Mouse (Mus musculus) liver (tissue): Measurements from ENCODE around the gene Gpr33.
A peak's percentile ranks its signal among the peaks of the same experiment; 100 is the strongest.

Experiments
- DNase-seq: peaks from one replicate; pipeline ENCODE4 v3.0.0-alpha.2; 2020; ENCODE audit warnings: mixed read lengths

Gpr33 gene

GRCm38 (mm10) chr12:52027963-52028362 is at the start of gene Gpr33:
Gene Gpr33, minus strand, starts transcription at chr12:52028063.
- DNase-seq, result no peak

GRCm38 (mm10) chr12:52049324-52049723 is 21.5 kb upstream of the Gpr33 start:
- peak; percentile 5 for DNase-seq

- no peak for DNase-seq
Measured at GRCm38 (mm10) chr12:52046371-52046770, 18.5 kb upstream of the Gpr33 start.

DNA sequence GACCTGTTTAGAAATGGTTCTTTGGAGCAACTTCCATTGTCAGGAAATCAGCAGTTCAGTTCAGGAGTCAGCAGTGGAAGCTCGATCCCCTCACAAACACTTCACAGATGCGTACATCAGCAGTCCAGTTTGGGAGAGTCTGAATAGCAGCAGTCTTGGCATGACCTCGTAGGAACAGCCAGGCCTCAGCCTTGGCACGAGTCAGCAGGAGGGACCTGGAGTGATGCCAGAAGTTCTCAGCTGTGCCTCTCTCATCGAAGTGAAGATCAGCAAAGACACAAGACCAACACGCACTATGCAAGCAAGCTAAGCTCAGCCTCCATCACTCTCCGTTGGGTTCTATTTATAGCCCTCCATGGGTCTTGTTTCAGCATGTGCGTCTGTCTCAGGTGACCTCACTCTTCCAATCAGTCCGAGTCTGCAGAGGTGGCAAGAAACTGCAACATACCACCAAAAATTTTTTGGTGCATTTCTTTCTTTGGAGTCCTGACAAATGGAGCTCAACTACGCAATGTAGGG is 15.0 kb upstream of the Gpr33 start:
- no peak for DNase-seq

- DNase-seq, result no peak
Measured at GRCm38 (mm10) chr12:52038352-52038751, 10.5 kb upstream of the Gpr33 start.

DNA sequence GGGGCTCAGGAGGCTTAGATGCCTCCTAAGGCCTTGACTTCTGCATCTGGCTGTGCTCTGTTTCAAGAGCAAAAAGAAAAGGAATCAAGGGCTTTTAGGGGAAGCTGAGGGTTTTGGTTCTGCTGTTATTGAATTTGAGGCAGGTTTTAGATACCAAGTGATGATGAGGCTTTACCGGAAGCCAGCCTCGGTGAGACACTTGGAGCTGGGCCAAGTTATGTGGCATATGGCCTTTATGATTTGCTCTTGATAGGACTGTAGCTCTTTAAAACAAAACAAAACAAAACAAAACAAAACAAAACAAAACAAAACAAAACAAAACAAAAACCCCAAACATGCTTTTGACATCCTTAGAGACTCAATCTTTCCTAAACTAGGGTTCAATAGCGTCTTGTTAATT is 7.1 kb upstream of the Gpr33 start:
- DNase-seq, result no peak

DNA sequence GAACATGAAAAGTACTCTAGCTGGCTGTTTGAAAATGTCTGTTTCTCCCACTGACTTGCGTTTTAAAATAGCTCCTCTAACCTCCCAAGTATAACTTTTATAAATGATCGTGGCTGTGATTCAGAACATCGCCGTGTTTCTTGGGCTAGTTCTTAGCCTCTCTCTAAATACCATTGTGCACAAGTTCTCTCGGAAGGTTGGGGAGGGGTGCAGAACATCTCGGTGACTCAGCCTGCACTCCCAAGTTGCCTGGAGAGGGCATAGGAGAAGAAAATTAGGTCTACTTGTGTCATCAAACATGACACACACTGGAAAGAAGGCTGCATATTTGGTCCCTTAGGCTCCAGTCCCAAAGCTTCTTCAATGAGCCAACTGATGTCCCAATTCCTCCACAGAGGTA is 4.4 kb upstream of the Gpr33 start:
- DNase-seq, result no peak

GRCm38 (mm10) chr12:52014494-52015029 is 13.3 kb downstream of the Gpr33 start:
- no peak for DNase-seq

DNA sequence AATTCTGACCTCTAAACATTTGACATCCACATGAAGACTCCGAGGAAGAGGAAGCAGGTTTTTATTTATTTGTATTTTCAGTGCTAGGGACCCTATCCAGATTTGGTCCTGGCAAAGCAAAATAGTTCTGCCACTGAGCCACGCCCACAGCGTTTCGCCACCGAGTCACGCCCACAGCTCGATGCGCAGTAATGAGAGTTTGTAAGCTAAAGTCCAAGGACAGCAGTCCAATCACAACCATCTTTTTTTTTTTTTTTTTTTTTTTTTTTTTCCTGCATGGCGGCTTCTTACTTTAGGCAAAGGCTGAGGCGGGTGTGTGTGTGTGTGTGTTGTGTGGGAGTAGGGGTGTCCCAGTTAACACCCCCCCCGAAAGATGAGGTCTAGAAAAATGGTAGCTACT is 13.8 kb downstream of the Gpr33 start:
- no peak for DNase-seq

DNA sequence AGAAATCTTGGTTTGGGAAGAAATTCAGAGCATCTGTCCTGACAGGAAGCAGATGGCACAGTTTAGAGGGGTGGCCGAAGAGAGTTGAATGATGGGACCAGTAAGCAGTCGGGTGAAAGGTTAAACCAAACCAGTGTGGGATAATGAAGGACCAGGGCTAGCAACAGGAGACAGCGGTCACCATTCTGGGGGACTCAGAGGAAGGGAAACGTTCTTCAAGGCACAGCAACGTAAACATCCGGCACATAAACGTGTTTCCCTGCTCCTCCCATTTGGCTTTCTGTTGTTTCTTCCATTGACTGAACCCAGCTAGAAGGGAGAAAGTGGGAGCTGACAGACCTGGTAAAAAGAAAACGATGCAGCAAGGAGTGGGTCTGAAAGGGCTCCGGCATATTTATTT is 14.6 kb downstream of the Gpr33 start:
- DNase-seq, result no peak

- no peak for DNase-seq
Measured at GRCm38 (mm10) chr12:52012159-52012558, 15.7 kb downstream of the Gpr33 start.

- no peak for DNase-seq
Measured at GRCm38 (mm10) chr12:52010630-52010961, 17.3 kb downstream of the Gpr33 start.

DNA sequence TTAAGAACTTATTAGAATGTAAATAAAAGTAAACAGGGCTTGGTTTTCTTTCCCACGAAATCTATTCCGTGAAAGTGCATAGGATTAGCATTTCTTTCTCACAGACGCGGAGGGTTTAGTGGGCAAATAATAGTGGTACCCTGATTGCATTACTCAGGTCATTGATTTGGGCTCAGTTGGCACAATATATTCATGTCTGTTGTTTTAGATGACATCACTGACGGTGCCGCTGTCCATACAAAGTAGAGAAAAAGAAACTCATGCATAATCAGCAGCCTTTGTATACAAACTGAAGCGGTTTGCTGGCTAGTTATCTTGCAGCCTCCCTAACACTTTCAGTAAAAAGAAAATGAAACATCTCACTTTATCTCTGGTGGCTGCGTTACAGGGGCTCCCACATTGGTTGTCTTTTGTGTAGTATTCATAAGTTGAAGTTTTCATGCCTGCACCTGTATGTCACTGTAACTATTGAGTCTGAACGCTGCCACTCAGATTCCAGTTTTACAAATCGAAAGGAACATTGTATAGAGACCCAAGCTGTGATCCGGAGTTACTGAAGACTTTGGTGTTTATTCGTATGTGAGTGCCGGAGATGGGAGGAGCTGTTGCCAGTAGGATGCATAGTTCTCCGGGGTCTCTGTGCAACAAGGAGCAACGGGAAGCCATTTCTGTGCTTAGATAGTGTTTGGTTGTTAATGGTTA is 17.8 kb downstream of the Gpr33 start:
- no peak for DNase-seq

- no peak for DNase-seq
Measured at GRCm38 (mm10) chr12:52006633-52006994, 21.2 kb downstream of the Gpr33 start.

DNA sequence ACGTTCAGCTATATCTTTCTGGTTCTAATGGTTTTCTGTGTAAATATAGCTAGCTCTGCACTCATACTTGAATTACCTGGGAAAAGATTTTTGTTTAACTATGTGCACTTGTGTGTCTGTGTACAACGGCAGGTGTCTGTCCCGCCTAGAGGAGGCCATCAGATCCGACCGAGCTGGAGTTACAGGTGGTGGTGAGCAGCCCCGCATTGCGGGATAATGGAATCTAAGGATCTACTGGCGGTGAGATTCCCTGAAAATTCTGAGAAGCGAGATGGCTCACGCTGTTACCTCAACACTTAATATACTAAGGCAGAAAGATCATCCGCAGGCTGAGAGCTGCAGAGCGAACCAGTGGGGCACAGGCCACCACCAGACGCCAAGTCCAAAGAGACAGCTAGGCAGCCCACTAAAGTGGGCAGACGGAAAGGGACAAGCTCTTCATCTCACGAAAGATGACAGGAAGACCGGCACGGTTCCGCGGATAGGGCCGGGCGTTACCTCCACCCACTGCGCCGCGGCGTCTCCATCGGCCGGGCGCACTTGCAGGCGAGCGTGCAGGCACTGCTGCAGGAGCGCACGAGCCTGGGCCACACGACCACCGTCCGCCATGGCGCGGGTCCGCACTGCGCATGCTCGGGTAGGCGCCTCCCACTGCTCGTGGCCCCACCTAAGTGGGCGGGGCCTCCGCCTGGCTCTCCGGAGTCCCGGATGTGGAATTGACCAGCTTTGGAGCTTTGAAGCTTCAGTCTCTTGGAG is 21.8 kb downstream of the Gpr33 start, which contains the start of gene Dtd2:
Dtd2 (minus strand) TSS at position 625 of the 756 bp plus-strand sequence.
- peak; percentile 93 for DNase-seq

GRCm38 (mm10) chr12:52002746-52003145 is 25.1 kb downstream of the Gpr33 start:
- no peak for DNase-seq

GRCm38 (mm10) chr12:52001544-52001943 is 26.3 kb downstream of the Gpr33 start:
- peak; percentile 52 for DNase-seq

DNA sequence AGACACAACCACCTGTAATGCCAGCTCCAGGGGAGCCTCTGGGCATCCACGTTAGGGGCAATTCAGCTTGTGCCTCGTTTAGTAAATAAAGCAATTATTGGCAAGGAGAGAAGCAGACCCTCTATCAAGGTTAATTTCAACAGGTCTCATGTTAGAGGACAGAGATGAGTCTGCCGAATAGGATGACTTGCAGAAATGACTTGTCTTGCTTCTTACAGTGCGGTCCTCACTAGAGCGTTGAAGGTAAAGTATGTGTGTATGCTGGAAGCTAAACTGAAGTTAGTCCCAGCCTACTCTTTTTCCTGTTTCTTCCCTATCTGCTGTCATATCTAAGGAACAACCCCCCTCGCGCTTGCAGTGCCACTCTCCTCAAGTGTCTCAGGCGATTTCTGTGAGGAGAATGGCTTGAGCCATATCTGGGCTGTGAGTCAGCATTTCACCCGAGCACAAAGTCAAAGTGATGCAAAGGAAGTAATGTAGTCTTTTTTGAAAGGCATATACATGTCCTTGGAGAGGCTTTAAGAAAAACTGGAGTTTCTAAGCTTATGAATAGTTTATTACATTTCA is 29.4 kb downstream of the Gpr33 start:
- peak; percentile 60 for DNase-seq

GRCm38 (mm10) chr12:51995738-51996536 is 31.9 kb downstream of the Gpr33 start:
- no peak for DNase-seq

DNA sequence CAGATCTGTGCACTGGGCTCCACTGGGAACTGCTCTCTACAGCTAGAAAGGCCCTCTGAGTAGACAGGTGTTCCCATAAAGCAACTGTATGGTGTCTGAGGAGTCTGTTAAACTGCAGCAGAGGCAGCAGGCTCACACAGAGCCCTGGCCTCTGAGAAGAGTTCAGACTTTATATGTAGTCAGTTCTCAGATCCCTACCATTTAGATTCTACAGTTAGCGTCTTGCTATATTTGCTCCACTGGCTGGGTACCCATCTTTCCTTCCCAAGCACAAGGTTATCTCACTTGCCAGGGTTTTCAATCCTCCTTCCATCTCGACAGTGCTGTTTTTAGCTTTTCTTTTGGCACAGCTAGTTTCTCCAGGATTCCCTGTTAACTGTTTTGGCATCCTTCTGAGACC is 37.2 kb downstream of the Gpr33 start:
- no peak for DNase-seq

GRCm38 (mm10) chr12:51988536-51988935 is 39.3 kb downstream of the Gpr33 start:
- DNase-seq, result no peak

DNA sequence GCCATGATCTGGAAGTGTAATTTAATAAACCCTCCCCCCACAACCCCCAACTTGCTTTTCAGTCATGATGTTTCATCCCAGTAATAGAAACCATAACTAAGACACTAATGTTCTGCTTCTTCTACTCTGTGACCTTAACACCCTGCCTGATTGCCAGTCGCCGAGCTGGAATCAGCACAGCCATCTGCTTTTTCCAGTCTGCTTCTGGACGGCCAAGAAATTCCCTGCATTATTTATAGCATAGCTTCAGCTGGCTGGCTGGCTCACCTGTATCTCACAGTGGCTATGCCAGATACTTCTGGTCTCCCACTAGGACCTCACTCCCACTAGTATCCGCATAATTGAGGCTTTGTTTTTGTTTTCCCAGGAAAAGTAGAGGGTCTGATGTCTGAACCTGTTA is 42.0 kb downstream of the Gpr33 start:
- DNase-seq, result no peak
